In the genomic region with DNA sequence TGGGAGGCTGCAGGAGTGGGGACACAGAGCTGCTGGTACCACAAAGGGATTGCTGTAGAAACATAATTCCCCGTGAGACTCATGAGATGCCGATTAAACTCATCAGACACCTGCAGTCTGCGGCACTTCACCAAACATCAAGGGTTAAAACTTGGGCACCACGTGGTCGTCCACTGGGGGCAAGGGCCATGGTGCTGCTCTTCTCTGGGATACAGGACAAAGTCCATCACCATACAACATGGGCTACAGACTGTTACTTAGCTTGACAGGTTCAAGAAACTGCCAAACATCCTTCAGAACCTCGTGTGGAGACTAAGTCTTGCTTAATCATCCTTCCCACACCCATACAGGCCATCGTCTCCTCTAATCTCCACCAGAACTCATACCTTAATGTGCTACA, we compare ENCODE assay signal across 27 mouse cellular contexts. TPM values are rescaled to one million over a fixed set of nuclear protein-coding genes. Genes with fewer than 3 reads are reported as not detected.
"Had no signal": no experiment of that assay in that cellular context is flagged by ENCODE, and none has a peak within 500 bp of the region (broad histone marks: within the 10 kb centered on the region; RNA-seq: fewer than 3 reads in every experiment).

No protein-coding gene starts in this region.

- H3K9me3 ChIP-seq: lung, embryonic 15.5 days; megakaryocyte, embryonic 14.5 days; midbrain, embryonic 10.5 days; midbrain, embryonic 13.5 days; neural tube, embryonic 13.5 days had no signal

- H3K4me1 ChIP-seq: midbrain, embryonic 10.5 days had no signal

- H3K9ac ChIP-seq: liver, embryonic 14.5 days; lung, embryonic 15.5 days; midbrain, embryonic 13.5 days; neural tube, embryonic 13.5 days had no signal

- ATAC-seq: intestine, postnatal 0 days; midbrain, embryonic 13.5 days; midbrain, embryonic 16.5 days had no signal

- DNase-seq: layer of hippocampus, postnatal 36 days; lung, adult 18-20 months; lung, postnatal 10 days; lung, postnatal 36 days; retina, postnatal 1 day; right cerebral cortex, postnatal 25 days; thymus, adult 18-20 months; thymus, postnatal 36 days had no signal

- H3K27me3 ChIP-seq: lung, embryonic 15.5 days; megakaryocyte, embryonic 14.5 days; midbrain, embryonic 13.5 days; neural tube, embryonic 13.5 days had no signal

- H3K4me2 ChIP-seq: liver, embryonic 11.5 days; lung, embryonic 15.5 days; midbrain, embryonic 13.5 days; neural tube, embryonic 13.5 days had no signal

- H3K4me3 ChIP-seq: left cerebral cortex, adult 2 months; lung, embryonic 15.5 days; megakaryocyte, embryonic 14.5 days; midbrain, embryonic 10.5 days; midbrain, embryonic 13.5 days; myocyte; neural tube, embryonic 13.5 days had no signal

- H3K27ac ChIP-seq: left cerebral cortex, adult 2 months; liver, embryonic 14.5 days; lung, embryonic 15.5 days; midbrain, embryonic 10.5 days; midbrain, embryonic 13.5 days; neural tube, embryonic 13.5 days had no signal

RNA-seq across cellular contexts. Expression of gene Fam83c, which starts 25.4 kb away (rescaled TPM):
- total RNA-seq: layer of hippocampus, adult 8-10 months; layer of hippocampus, postnatal 10 days; layer of hippocampus, postnatal 36 days; left cerebral cortex, adult 2 months; left cerebral cortex, postnatal 10 days; left cerebral cortex, postnatal 36 days; monocyte, adult 5-6 weeks; neutrophil, adult 5-6 weeks had no signal
- polyA plus RNA-seq: myocyte; spleen, adult 2 months; testis, adult 2 months had no signal
